Mouse (Mus musculus) midbrain, postnatal 0 days (tissue): ENCODE measurements around the gene Gsdmc4. TPM values are rescaled to one million over a fixed set of nuclear protein-coding genes. Genes with fewer than 3 reads are reported as not detected.
"Not testable (repeated sequence)": the region's sequence is repeated elsewhere in the genome, so short reads cannot be mapped to it uniquely, and the experiment has no call there.

Experiments
- ATAC-seq: fragments of 200-750 bp; cut with Nextera tagmentation; 2 replicates; pipeline ENCODE4 v1.8.0; 2017; ENCODE audit warnings: moderate number of reproducible peaks, mild to moderate bottlenecking, moderate TSS enrichment, moderate library complexity; ENCODE audit not compliant: low FRiP score
- DNase-seq: peaks from one replicate; pipeline ENCODE4 v3.0.0-alpha.2; 2015; ENCODE audit warnings: low spot score
- H3K27ac ChIP-seq: fragments of 300-500 bp; sonication (generic); 2 replicates; pipeline ENCODE4 v1.5.1; 2014; ENCODE audit warnings: low read depth, mild to moderate bottlenecking, low read length, mixed read lengths
- H3K27me3 ChIP-seq: fragments of 300-500 bp; sonication (generic); 2 replicates; pipeline ENCODE4 v1.6.1; 2014; ENCODE audit warnings: low read length, control low read depth, mixed read lengths; ENCODE audit not compliant: insufficient read depth
- H3K36me3 ChIP-seq: fragments of 300-500 bp; sonication (generic); 2 replicates; pipeline ENCODE4 v1.6.1; 2014; ENCODE audit warnings: low read length, control low read depth, mixed read lengths; ENCODE audit not compliant: insufficient read depth
- H3K4me1 ChIP-seq: fragments of 300-500 bp; sonication (generic); 2 replicates; pipeline ENCODE4 v1.6.1; 2014; ENCODE audit warnings: mild to moderate bottlenecking, control low read depth, antibody characterized with exemption, low read length, mixed read lengths; ENCODE audit not compliant: insufficient read depth
- H3K4me2 ChIP-seq: fragments of 300-500 bp; sonication (generic); 2 replicates; pipeline ENCODE4 v1.6.1; 2014; ENCODE audit warnings: low read depth, mild to moderate bottlenecking, low read length, mixed read lengths; ENCODE audit not compliant: poor library complexity, severe bottlenecking
- H3K4me3 ChIP-seq: fragments of 300-500 bp; sonication (generic); 2 replicates; pipeline ENCODE4 v1.5.1; 2014; ENCODE audit warnings: low read depth, mild to moderate bottlenecking, low read length, moderate library complexity
- H3K9ac ChIP-seq: fragments of 300-500 bp; sonication (generic); replicated peaks from 2 replicates; pipeline ENCODE4 v1.6.1; 2014; ENCODE audit warnings: mild to moderate bottlenecking, low read length, moderate library complexity, mixed read lengths; ENCODE audit not compliant: poor library complexity, severe bottlenecking
- H3K9me3 ChIP-seq: fragments of 300-500 bp; sonication (generic); 2 replicates; pipeline ENCODE4 v1.6.1; 2016; ENCODE audit warnings: low read length, control low read depth
- CTCF ChIP-seq: IDR thresholded peaks from 2 replicates; pipeline ENCODE4 v1.5.1; 2016; ENCODE audit warnings: antibody characterized with exemption, mild to moderate bottlenecking
- WGBS: fragments of 180-500 bp; shearing (Covaris S2); extraction: QIAGEN DNeasy Blood & Tissue Kit; methylation state at CpG from one replicate; pipeline ENCODE4 v1.1.7; 2014; 5-methylcytosine and 5-hydroxymethylcytosine counted together
- polyA plus RNA-seq: library from polyadenylated mRNA; unstranded; fragments of >200 nt; fragmentation: Nextera tagmentation; extraction: Ambion mirVana; gene quantifications from 2 replicates; pipeline ENCODE4 v1.2.1, GENCODE M21; 2015
- total RNA-seq: library from RNA; depleted of rRNA; stranded (reverse); fragments of >200 nt; gene quantifications from 2 replicates; pipeline ENCODE4 v1.2.3, GENCODE M21; 2014

The Gsdmc4 gene
- total and polyA plus RNA-seq, 2 experiments from 2014 or later: 0.07 to 0.27 TPM

GRCm38 (mm10) chr15:63931404-63931803 lies 19.3 kb upstream of the Gsdmc4 start:
- Histone ChIP-seq H3K27me3 (no peaks in the 10 kb centered on the region), H3K9ac (no peak overlapping the region), H3K4me2 (no peak overlapping the region), H3K36me3 (peaks cover 25% of the 10 kb centered on the region), H3K4me3 (no peak overlapping the region), H3K4me1 (no peaks in the 10 kb centered on the region), H3K27ac (no peak overlapping the region), H3K9me3 (no peaks in the 10 kb centered on the region)
- WGBS: 92% methylated on average over 1 of the region's 1 CpGs
- ATAC-seq (no peak), DNase-seq (no peak)
- no peak for TF ChIP-seq CTCF

- no peak overlapping the region for H3K4me3 ChIP-seq
- 93% methylated on average over 18 of the region's 18 CpGs for WGBS
- no peaks in the 10 kb centered on the region for H3K4me1 ChIP-seq
- peaks cover 22% of the 10 kb centered on the region for H3K36me3 ChIP-seq
- H3K4me2 ChIP-seq: no peak overlapping the region
- no peaks in the 10 kb centered on the region for H3K27me3 ChIP-seq
- H3K27ac ChIP-seq: no peak overlapping the region
- H3K9ac ChIP-seq: no peak overlapping the region
- DNase-seq (no peak), ATAC-seq (no peak)
- H3K9me3 ChIP-seq: no peaks in the 10 kb centered on the region
- TF ChIP-seq CTCF: no peak
Measured at GRCm38 (mm10) chr15:63930107-63931041, 18.3 kb upstream of the Gsdmc4 start.

GRCm38 (mm10) chr15:63926201-63926600 lies 14.1 kb upstream of the Gsdmc4 start:
- ATAC-seq: no peak

GRCm38 (mm10) chr15:63924484-63924883 lies 12.4 kb upstream of the Gsdmc4 start:
- WGBS: 90% methylated on average over 1 of the region's 1 CpGs
- TF ChIP-seq CTCF: no peak

More at GRCm38 (mm10) chr15:63926201-63926600, 14.1 kb upstream of the Gsdmc4 start:
- Histone ChIP-seq H3K9me3 (no peaks in the 10 kb centered on the region), H3K27ac (no peak overlapping the region), H3K27me3 (no peaks in the 10 kb centered on the region), H3K4me2 (no peak overlapping the region), H3K36me3 (peaks cover 22% of the 10 kb centered on the region), H3K9ac (no peak overlapping the region), H3K4me1 (no peaks in the 10 kb centered on the region), H3K4me3 (no peak overlapping the region)
- no peak for DNase-seq
- TF ChIP-seq CTCF: no peak
- 89% methylated on average over 3 of the region's 3 CpGs for WGBS

GRCm38 (mm10) chr15:63921618-63922017 lies 9.5 kb upstream of the Gsdmc4 start:
- not testable (repeated sequence) for H3K36me3 ChIP-seq, H3K27me3 ChIP-seq, H3K27ac ChIP-seq, H3K4me1 ChIP-seq, H3K4me2 ChIP-seq, H3K9ac ChIP-seq, H3K9me3 ChIP-seq, H3K4me3 ChIP-seq, DNase-seq, ATAC-seq
- WGBS: 90% methylated on average over 2 of the region's 5 CpGs

More at GRCm38 (mm10) chr15:63924484-63924883, 12.4 kb upstream of the Gsdmc4 start:
- H3K9ac ChIP-seq: no peak overlapping the region
- H3K4me1 ChIP-seq: no peaks in the 10 kb centered on the region
- no peak overlapping the region for H3K4me3 ChIP-seq
- H3K27ac ChIP-seq: no peak overlapping the region
- no peaks in the 10 kb centered on the region for H3K9me3 ChIP-seq
- H3K27me3 ChIP-seq: no peaks in the 10 kb centered on the region
- ATAC-seq: no peak
- H3K4me2 ChIP-seq: no peak overlapping the region
- peaks cover 10% of the 10 kb centered on the region for H3K36me3 ChIP-seq
- no peak for DNase-seq

GRCm38 (mm10) chr15:63919728-63920127 lies 7.6 kb upstream of the Gsdmc4 start:
- not testable (repeated sequence) for H3K9ac ChIP-seq, H3K36me3 ChIP-seq, H3K4me3 ChIP-seq, H3K4me1 ChIP-seq, ATAC-seq, H3K9me3 ChIP-seq, H3K4me2 ChIP-seq, H3K27me3 ChIP-seq, DNase-seq, H3K27ac ChIP-seq
- WGBS: 60% methylated on average over 1 of the region's 2 CpGs

GRCm38 (mm10) chr15:63916584-63916983 lies 4.5 kb upstream of the Gsdmc4 start:
- WGBS: 89% methylated on average over 3 of the region's 4 CpGs
- not testable (repeated sequence) for H3K9me3 ChIP-seq, ATAC-seq

GRCm38 (mm10) chr15:63909896-63910295 lies 2.2 kb downstream of the Gsdmc4 start:
- H3K9ac ChIP-seq, H3K9me3 ChIP-seq, H3K27me3 ChIP-seq, H3K4me1 ChIP-seq, H3K36me3 ChIP-seq, H3K4me3 ChIP-seq, H3K27ac ChIP-seq, ATAC-seq, H3K4me2 ChIP-seq, DNase-seq: not testable (repeated sequence)

More at GRCm38 (mm10) chr15:63916584-63916983, 4.5 kb upstream of the Gsdmc4 start:
- DNase-seq, H3K4me2 ChIP-seq, H3K9ac ChIP-seq, H3K36me3 ChIP-seq, H3K4me3 ChIP-seq, H3K4me1 ChIP-seq, H3K27me3 ChIP-seq, H3K27ac ChIP-seq: not testable (repeated sequence)
